Mouse (Mus musculus): ENCODE results near the gene Cyp4a32.

Gene Cyp4a32

DNA sequence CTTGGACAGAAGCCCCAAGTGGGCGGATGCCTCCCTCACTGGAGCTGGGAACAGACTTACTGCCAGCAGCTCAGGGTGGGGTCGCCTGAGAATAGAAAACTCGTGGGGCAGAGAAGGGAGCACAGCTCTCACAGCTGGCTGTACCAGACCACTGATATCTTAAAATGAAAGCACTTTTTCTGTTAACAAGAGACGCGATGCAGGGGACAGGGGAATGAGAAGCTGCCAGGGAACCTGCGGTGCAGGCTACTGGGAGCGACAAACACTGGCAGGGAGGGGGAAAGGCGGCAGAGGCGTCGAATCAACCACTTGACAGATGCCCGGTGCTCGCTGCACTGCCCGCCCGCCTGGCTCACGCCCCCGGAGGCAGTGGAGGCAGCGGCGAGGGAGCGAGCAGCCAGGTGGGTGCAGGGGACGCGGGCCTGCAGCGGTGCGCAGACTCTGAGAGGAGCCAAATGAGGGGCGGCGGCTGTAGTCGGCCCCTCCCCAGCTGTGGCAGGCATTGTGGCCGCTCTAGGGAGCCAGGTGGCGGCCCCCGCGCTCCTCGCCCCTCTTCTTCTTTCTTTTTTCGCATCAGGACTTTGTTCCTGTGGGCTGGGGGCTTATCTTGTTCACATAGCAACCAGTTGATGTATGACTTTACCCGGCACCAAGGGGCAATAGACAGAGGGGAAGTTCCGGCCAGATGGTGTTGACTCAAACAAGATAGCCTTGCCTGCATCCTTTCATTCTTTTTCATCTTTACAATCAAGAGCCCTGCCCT, 56.5 kb downstream of the Cyp4a32 start:
- peak; percentile 19 for DNase-seq (ENCODE audit: low spot score)

GRCm38 (mm10) chr4:115657867-115658249, 57.1 kb downstream of the Cyp4a32 start:
- no peak for DNase-seq (ENCODE audit: low spot score)

- no peak for DNase-seq (ENCODE audit: low spot score)
Measured at GRCm38 (mm10) chr4:115659190-115659589, 58.4 kb downstream of the Cyp4a32 start.

Data from ovary, adult 18-20 months (tissue).